Mouse (Mus musculus) left cerebral cortex, postnatal 10 days (tissue): Measurements from ENCODE around the gene Cbx8. TPM values are rescaled to one million over a fixed set of nuclear protein-coding genes. Genes with fewer than 3 reads are reported as not detected.

Source experiments
- DNase-seq, 2 experiments: peaks; one replicate each; pipeline ENCODE4 v3.0.0; 2021 to 2022; ENCODE audit warnings: low spot score in 2 of 2, mixed read lengths in 1 of 2; ENCODE audit errors: extremely low spot score in 1 of 2
- intact Hi-C: fragments of 180-260 bp; cut with DNase I; formaldehyde crosslinking; loops from one replicate; pipeline ENCODE4 v1.15.1; 2025
- total RNA-seq, 2 experiments: library from RNA; stranded (reverse); gene quantifications; 2 replicates each; pipeline ENCODE4 v1.2.3; 2021

Gene Cbx8
- total RNA-seq, 2 experiments from 2014 or later = 11.3 to 15.3 TPM

DNA sequence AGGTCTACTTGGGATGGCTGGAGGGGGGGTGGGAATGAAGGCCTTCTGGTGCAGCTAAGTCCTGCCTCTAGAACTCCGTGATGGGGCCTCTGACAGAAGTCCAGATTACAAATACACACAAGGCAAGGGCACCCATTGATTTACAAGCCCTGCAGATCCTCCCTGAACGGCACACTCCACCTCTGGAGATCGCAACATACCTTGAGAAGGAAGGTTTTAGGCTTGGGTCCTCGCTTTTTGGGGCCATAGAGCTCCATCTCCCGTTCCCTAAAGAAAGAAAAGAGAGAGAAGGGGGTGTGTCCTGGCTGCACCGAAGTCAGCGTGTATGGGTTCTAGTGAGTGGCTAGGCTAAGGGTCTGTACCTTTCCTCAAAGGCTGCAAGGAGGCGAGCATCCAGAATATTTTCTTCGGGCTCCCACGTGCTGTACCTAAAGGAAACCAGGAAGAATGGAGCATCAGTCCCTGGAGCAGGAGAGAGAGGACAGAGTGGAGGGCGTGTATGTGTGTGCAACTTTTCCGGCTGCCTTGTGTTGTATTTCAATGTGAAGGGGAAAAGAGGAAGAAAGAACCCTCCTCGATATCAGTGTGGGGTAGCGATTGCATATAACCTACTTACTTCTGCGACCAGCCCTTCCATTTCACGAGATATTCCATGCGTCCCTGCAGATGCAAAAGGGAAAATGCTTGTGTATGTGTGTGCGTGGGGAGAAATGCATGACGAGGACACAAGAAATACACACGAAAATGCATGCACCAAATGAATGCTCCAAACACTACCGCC is 847 bp downstream of the Cbx8 start:
- DNase-seq = no peak
- intact Hi-C loops = loop anchor here (10.0 kb wide), 1 partner anchor 455 kb away; the partner anchor contains the start of gene Endov

DNA sequence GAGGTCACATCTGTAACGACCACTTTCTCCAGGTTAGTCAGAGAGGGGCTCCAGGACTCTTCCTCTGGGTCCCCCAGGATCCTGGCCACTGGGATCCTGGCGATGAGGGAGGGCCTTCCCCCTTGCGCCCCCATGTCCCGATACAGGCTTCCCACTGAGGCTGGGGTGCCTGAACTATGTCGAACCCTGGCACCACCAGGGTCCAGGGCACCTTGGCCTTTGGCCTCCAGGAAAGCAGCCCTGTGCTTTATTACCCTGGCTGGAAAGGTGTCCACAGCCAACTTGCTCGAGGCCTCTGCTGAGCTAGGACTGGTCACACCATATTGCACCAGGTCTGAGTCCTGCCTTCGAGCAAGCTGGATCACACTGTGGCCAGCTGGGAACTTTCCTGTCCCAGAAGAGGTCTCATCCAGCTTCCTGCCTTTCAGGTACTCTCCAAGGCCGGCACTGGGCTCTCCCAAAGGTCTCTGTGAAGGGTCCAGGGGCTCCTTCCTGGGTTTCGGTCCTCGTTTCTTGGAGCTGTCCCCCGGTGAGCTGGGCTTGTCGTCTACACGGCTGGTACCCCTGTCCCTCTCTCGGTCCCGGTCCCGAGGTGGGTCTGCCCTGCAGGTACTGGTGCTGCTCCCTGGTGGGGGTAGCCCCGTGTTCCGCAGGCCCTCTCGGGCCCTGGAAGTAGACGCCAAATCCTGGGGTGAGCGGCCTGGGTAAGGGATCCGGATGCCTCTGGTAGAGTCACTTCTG is 1.9 kb downstream of the Cbx8 start:
- peak in 1 of 2 experiments; percentile 43 for DNase-seq
- intact Hi-C loops = no loop called here

DNA sequence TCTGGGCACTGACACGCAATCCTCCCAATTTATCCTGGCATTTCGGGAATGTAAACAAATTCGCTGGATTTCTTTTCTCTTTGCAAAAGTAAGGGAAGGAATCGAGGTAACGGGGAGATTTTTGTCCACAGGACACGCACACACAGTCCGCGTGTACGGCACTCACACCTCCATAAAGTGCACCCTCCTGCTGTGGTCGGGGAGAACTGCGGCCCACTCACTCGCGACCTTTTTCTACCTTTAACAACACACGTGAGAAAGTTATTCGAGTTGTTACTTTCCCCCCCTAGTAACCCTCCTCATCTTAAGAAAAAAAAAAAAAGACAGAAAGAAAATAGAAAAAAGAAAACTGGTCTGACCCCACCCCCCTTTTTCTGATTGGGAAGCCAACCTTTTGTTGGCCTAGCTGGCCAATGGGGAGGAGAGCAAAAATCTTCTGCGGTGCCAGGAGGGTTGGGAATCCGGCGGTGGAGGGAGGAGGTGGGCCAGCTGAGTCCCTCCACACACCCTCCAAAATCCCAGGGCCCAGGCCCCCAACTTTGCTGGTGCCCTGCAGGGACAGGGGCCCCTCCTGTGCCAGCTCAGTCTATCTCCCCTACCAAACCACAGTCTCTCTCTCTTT is 2.9 kb downstream of the Cbx8 start:
- DNase-seq = peak in 1 of 2 experiments; percentile 43
- intact Hi-C loops = no loop called here

DNA sequence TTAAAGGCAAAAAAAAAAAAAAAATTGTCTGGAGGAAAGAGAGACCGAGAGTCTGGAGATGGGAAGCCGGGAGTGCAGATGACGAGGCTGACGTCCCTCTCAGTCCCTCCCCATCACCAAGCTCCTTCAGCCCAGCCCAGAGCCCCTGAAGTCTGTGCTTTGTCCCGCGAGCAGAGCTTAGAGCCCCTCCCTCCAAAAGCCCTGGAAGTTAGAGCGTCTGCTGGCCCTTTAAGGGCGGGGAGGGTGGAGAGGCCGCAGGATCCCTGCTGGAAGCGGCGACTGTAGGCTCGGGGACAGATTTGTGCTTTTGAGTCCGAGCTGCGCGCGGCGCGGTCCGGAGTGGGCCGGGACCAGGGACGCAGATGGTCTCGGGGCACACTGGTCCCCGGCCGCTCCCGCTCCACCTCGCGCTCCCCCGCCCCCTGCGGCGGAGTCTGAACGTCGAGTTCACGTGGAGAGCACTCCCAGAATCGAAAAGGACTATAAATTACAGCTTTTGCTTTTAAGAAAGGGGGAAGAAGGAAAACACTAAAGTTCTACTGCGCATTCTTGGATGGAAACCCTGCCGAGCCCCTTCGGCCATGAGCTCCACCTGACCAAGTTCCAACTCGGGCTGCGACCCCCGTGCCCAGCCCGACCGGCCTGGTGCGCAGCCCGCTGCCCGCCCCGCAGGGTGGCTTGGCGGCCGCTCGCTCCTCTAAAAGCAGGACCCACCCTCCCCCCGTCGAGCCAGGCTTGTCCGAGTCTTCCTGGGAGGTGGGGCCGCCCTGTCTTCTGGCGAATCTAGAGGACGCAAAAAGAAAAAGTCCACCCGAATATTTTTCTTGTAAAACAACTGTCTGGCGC is 3.6 kb downstream of the Cbx8 start:
- peak in 1 of 2 experiments; percentile 63 for DNase-seq
- intact Hi-C loops = no loop called here

DNA sequence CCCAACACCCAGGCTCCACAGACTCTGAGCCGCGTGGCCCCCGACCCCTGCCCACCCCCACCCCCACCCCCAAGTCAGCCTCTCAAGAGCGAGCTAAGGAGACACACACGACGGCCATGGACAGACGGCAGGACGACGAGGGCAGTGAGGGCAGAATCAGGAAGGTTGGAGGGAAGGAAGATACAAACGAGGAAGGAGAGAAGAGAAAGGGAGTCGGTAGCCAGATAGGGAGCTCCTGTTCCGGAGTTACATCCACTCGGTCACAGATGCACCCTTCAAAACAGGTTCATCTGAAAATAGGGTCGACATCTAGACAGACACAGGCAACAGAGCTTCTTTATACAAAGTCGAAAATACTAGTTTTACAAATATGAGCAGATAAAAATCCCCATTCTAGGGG is 4.3 kb downstream of the Cbx8 start:
- intact Hi-C loops = no loop called here

DNA sequence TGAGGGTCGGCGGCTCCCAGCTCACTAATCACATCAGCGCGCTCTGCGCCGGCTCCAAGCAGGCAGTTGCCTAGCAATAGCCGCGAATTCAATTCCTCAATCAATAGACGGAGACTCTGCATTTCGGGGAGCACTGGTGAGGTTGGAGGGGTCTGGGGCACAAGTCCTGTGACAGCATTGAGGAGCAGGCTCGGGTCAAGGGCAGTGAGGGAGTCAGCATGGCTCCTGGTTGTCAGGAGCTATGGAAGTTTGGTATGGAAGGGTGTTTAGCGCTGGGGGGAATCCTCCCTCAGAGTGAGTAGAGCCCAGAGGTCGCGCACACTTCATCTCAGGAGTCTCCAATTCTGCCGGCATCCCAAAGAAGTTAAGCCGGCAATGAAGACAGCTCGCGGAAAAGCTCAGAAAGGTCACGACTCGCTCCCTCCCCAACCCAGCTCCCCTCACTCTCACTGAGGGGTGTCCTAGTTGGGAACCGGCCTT is 5.0 kb downstream of the Cbx8 start:
- intact Hi-C loops = no loop called here
- DNase-seq = no peak

More for the DNA sequence above, 4.3 kb downstream of the Cbx8 start:
- no peak for DNase-seq

DNA sequence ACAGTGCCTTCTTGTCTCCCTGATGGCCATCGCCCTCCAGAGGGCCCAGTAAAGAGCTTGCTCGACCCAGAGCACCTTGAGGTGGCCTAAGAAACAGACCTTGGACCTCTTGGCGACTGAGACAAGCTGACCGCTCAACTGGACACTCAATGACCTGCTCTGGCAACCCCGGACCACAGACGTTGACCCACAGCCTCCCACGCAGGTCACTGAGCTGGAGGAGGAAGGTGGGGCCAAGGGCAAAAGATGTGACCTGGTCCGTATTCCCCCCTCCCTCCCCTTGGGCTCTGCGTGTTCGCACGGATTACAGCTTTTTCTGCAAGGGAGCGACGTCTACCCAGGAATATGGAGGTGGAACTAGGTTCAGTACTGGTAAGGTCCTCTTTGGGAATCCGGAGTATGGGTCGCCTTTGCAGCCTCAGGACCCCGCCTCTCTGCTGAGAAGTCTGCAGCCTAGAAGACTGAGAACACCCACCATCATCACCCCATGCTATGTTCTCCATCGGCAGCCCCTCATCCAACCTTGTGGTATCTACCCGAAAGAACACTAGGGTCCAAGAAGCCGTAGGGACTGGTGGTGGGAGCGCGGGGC is 5.6 kb downstream of the Cbx8 start:
- intact Hi-C loops = no loop called here

DNA sequence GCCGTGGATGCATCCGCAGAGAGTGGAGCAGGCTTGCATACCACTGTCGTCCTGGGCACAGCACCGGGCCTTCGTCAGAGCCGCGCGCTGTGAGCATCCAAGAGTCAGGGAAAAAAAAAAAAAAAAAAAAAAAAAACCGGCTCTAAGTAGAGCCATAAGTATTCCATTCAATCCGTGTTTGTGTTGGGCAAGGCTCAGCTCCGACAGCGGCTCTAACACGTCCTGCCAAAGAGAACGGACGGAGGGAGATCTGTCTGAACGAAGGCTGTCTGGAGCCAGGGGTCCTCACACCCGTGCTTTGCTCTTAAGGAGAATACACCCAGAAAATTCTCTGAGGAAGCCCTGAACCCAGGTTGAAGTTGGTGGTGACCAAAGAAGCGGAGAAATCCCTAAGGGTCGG is 6.1 kb downstream of the Cbx8 start:
- no peak for DNase-seq
- intact Hi-C loops = no loop called here

More for the DNA sequence above, 5.6 kb downstream of the Cbx8 start:
- peak in 1 of 2 experiments; percentile 55 for DNase-seq

DNA sequence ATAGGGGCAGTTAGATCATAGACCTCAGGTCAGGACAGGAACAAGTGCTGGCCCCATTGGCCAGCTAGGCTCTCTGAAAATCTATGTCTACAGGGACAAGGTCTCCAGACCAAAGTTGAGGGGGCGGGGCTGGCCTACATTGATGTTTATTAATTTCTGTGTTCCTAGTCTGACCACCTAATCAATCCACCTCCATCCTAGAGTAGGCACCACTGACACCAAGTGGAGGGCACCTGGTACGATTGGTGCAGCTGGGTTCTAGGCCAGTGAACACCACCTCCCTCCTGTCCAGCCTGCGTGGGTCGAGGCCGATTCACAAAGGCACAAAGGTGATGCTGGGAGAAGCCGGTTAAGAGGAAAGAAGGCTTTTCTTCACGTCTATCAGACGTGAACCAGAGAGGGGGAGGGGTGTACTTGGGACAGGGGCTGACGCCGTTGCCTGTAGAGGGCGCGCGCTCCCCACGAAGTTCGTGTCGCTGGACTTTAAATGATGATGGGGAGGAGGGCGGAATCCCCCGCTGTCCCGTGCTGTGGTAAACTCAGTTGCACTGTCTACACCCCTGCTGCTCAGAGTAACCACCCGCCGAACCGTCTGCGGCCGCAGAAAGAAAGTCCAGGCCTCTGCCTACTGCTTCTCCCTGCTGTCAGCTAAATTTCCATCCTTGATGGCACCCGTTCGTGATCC is 6.8 kb downstream of the Cbx8 start:
- peak in 1 of 2 experiments; percentile 89 for DNase-seq
- intact Hi-C loops = no loop called here

DNA sequence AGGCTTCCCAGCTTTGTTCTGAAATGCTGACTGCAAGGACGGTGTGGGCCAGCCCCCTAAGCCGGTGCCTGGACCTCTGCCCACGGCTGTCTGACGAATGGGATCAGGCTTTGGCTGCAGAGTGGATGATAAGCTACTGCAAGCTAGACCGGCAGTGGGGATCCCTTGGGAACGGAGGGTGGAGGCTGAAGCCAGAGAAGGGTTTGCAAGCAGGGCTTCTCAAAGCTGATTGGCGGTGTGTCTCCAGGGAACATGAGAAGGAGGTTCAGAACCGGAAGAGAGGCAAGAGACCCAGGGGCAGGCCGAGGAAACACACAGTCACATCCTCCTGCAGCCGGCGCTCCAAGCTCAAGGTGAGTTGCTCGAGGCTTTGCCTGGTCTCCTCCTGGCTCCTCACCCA is 14.6 kb downstream of the Cbx8 start:
- peak in 1 of 2 experiments; percentile 71 for DNase-seq
- intact Hi-C loops = no loop called here

DNA sequence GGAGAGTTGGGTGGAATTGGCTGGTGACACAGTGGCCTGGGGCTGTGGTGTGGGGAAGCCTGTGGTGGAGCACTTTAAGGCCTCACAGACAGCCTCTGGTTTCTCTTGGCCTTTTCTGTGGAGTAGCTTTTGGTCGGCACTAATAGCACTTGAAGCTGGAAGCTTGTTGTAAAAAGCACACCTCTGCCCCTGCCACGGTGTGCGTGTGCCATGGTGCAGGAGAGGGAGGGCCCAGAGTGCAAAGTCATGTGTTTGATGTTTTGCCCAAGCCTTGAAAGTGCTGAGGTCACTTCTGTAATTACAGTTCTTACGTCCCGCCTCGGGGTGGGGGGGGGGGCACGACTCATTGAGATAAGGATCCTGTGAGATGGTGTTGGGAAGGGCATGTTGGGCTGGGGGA is 16.5 kb downstream of the Cbx8 start:
- no peak for DNase-seq
- intact Hi-C loops = no loop called here

DNA sequence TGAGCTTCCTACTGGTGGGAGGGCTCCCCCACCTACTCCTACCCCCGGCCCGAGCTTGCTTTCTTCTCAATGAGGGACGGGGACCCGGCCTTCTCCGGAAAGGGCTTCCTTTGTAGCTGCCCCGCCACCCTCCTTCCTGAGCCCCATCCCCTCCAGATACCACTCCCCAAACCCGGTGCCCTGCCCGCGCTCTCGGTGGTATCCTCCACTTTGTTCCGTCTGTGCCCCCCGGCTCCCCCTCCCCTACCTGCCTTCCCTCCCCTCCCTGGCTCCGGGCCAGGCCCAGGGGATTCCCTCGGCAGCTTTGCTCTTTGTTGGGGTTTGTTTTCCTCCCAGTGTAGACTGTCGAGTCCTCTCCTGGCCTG is 17.2 kb downstream of the Cbx8 start:
- intact Hi-C loops = no loop called here
- peak in 1 of 2 experiments; percentile 59 for DNase-seq

DNA sequence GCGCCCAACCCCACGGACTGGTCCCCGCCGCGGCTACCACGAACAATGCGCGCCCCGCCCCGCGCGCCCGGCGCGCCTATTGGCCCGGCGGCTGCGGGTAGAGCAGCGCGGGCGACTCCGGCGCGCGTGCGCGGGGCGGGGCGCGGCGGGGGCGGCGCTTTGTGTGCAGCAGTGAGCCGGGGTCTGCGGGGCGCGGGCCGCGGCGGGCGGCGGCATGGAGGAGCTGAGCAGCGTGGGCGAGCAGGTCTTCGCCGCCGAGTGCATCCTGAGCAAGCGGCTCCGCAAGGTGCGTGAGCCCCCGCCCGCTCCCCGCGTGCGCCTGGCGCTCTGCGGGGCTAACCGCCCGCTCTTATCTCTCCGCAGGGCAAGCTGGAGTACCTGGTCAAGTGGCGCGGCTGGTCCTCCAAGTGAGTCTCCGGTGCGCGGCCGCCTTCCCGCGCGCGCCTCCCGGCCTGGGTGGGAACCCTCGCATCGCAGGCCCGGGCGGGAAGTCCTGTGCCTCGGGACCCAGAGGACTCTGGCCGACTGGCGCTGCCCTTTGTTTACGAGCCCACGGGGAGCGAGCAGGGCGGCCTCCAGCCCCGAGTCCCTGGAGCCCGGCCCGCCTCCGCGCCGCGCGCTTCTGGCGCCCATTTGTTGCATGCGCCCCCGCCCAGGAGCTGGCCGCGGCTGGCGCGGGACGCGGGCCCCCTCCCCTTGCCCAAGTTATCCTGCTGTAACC is 17.7 kb downstream of the Cbx8 start, which contains the start of gene Cbx2:
Gene Cbx2 (plus strand): TSS at position 68 of the 721 bp plus-strand sequence.
- DNase-seq = peak; percentile 65 to 93
- intact Hi-C loops = no loop called here

DNA sequence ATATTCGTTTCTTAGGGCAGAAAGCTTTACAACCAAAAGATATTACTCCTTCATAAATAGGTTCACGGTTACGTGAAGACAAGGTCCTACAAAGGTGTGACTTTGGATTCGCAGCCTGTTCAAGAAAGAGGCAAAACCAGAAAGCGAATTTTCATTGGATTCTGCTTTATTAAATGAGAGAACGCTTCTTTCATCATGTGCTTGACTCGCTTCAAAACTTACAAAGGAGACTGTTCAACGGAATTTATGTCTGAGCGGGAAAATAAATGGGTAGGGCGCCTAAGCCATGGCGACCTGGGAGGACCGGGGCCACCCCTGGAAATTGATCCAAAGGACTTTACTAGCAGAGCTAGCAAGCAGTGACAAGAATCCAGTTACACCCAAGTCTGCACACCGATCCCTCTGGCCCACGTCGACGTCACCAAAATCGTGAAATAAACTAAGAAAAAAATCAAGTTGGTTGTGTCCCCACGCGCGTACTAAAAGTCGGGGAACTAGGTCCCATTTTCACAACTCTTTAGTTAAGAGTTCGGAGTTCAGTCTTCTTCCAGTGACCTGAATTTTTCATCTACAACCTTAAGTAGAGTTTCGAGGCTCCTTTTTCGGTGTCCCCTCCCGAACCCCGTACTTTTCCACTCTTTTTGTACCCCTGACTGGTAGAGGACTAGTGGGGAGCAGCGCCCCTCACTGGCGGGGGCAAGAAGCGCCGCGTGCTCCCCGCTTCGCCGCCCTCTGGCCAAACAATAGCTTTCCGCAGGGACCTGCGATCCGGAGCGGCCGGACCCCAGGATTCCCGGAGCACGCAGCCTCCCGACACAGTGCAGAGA is 18.5 kb downstream of the Cbx8 start:
- no peak for DNase-seq
- intact Hi-C loops = no loop called here

DNA sequence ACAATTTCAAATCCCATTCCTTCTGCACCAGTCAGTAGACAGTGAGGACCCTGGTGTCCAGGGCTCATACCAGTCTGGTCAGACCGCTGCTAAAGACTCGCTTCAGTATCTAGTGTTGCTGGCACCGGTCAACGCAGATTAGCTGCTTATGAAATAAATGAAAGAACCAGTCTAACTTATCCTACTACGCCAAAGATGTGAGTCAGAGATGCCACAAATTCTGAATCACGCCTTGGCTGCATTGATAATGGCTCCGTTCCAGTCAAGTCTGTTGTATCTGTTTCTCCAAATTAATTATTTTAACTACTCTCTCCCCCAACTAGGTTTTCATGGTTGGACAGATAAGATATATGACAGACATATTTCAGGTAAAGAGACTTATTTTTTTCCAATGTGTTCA is 19.6 kb downstream of the Cbx8 start:
- intact Hi-C loops = no loop called here
- DNase-seq = no peak

DNA sequence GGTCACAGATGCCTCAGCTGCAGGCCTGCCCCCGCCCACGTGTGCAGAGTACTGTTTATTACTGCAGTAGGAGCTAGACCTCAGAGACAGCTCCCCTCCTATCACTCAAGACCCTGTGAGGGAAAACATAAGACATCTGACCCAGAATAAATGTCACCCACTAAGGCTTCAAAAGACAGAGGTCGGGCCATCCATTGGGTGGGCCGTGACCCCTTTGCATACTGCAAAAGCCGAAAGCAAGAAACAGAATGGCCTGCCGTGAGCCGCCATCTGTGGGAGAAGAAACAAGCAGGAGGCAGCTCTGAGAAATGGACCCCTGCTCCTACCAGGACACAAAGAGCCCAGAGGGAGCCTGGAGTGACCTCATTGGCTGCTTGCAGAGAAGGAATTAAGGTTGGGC is 23.3 kb downstream of the Cbx8 start:
- intact Hi-C loops = no loop called here
- no peak for DNase-seq
